Mouse (Mus musculus) CD4-positive, CD25-positive, alpha-beta regulatory T cell, adult 4 months (primary cell): ENCODE results near the gene Ndufb8. TPM values are rescaled to one million over a fixed set of nuclear protein-coding genes. Genes with fewer than 3 reads are reported as not detected.
A peak's percentile ranks its signal among the peaks of the same experiment; 100 is the strongest.

Experiments used
- ATAC-seq: one replicate; pipeline ENCODE4 v1.8.0; 2017
- polyA plus RNA-seq, 2 experiments: library from polyadenylated mRNA; unstranded; fragments of 100-300 nt; shearing (Covaris generic); gene quantifications; one replicate each; pipeline ENCODE4 v1.2.1; 2017

Gene Ndufb8
- polyA plus RNA-seq, result 100 to 1,000 TPM; 240 to 266 TPM

- peak; percentile 92 for ATAC-seq
These were observed at the start of gene Ndufb8 for GRCm38 (mm10) chr19:44554861-44555590. Ndufb8 (minus strand) TSS chr19:44555440.

DNA sequence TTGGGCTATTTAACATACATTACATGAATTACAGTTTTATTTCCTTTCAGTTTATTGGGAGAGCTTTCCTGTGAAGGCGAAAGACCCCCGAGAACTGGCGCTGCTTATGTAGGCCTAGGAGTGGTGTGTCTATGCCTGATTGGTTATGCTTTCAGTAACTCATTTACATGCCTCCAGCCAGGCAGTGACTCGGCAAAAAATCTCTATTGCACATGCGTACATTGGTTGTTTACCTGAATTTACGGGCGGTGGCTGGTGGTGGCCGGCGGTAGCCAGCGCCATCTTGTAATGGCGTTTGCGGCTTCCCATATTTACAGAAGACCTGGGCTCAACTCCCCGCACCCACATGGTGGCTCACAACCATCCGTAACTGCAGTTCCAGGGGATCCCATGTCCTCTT lies 38.9 kb upstream of the Ndufb8 start:
- no peak for ATAC-seq

GRCm38 (mm10) chr19:44591638-44592037 lies 36.4 kb upstream of the Ndufb8 start:
- no peak for ATAC-seq

DNA sequence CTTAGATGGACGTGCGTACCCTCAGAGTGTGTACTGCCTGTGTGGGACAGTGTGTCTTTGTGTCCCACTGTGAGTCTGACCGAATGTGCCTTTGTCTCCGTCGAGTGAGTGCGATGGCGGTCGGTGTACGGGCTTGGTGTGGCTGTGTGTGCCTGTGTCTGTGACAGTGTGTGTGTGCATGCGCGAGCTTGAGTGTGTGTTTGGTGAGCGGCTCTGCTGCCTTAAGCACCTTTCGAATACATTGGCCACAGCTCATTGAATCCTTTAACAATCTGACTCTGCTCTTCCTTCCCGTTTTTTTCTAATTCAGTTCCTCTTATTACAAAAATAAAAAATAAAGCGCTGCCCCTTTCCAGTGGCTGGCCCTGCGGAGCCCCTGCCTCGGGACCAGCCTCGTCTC lies 35.8 kb upstream of the Ndufb8 start:
- no peak for ATAC-seq

DNA sequence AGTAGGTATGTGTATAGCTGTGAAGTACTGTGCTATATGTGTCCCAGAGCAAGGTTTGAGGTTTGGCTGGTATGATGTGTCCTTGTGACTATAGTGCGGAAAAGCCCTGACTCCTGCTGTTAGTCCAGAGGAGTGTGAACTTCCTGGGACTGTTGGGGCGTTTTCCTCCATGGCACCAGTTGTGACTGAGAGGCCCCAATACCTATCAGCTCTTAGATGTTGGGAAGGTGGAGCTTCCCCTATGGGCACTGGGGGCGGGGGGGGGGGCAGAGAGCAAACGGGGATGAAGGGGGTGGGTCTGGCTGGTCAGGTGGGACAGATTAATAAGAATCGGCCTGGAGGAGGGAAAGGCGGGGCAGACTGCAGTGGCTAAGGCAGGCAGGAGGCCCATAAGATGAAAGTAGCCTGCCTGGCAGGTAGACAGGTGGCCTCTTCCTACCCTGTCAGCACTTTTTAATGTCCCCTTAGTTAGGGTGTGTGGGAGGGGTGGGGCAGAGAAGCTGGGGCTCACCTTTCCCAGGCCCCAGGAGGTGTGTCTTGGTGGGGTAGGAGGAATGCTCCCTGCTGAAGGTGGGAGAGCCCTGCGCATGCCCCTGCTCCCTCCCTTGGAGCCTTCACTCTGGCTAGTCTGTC lies 34.5 kb upstream of the Ndufb8 start:
- no peak for ATAC-seq

DNA sequence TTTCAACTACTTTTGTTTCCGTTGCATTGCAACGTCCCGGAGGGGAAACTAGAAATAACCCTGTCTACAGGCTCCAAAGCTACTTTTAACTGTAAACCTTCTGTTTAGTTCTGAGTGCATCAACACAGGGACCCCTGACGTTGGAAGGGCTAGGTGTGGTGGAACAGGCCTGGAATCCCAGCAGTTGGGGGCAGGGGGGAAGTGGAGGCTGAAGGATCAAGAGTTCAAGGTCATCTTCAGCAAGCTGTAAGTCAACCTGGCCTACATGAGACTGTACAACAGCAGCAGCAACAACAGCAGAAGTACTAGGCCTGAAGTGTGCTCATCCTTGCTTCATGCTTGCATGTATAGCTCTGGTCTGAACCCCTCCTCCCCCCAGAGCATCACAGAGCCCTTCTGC lies 32.8 kb upstream of the Ndufb8 start:
- ATAC-seq, result no peak

DNA sequence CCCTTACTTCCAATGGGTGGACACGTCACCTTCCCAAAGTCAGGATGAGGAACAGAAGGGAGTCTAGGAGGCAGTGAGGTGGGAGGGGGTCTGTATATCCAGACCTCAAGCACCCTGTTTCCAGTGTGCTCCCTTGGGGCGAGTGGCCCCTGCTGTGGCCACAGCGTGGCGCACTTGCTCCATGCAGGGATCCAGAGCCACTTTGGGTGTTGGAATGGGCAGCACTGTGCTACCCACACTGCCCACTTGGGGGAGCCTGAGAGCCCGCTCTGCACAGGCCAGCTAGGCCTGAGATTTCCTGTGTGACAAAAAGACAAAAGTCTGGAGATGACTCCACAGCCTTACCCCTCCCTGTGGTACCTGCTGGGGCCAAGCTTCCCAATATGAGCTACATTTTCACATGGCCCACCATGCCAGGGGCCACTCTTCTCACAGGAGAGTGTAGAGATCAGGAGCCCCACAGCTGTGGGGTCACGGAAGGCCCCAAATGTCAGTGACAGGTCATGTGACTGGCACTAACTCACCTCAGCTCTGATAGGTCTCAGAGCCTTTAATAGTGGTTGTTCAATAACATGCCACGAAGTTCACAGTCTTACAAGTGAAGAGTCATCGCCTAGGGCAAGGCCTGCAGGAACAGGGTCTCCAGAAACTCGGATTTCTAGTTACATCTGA lies 27.5 kb upstream of the Ndufb8 start:
- peak; percentile 87 for ATAC-seq

DNA sequence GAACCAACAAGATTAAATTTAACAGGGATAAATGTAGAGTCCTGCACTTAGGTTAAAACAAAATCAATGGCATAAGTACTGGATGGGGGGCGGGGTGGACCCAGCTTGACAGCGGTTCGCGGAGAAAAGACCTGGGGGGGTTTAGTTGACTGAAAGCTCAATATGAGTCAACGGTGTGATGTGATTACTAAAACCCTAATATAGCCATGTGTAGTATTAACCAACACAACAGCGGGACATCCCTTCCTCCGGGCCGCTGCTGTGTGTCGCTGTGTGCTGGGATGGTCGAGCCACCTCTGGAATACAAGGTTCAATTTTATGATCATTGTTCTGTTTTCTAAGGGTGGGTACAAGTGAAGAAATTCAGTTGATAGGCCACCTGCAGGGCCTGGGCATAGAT lies 26.9 kb upstream of the Ndufb8 start:
- no peak for ATAC-seq

DNA sequence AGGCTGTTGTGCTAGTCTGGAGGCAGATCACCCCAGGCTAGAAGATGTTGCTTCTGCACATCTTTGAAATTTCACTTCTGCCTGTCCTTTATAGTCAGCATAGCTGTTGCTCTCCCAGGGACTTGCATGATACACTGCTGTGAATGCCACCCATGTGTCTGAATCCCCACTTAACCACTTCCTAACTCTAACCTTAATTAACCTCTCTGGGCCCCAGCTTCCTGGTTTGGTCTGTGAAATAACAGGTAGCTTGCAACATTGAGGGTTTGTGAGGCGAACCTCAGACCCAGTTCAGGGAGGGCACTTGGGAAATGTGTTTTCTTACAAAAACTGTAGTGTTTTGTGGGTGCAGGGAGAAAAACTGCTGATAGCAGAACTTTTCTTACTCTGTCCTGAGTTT lies 22.8 kb upstream of the Ndufb8 start:
- peak; percentile 42 for ATAC-seq

DNA sequence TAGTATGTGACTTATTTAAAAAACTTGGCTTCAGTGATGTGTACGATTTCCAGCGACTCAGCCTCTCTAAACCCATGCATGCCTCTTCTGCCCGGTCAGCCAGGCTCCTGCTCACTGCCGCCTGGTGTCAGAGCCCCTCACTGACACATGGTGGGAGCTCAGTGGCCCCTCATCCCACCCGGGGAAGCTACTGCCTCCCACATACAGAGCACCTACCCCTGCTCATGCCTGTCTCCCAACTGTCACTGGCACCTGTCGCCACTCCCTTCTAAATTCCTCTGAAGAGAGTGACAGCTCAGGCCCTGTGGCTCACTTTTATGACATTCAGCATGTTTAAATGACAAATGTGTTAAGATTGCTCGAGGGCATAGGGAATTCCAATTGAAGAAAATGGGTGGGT lies 21.0 kb upstream of the Ndufb8 start:
- ATAC-seq, result no peak

DNA sequence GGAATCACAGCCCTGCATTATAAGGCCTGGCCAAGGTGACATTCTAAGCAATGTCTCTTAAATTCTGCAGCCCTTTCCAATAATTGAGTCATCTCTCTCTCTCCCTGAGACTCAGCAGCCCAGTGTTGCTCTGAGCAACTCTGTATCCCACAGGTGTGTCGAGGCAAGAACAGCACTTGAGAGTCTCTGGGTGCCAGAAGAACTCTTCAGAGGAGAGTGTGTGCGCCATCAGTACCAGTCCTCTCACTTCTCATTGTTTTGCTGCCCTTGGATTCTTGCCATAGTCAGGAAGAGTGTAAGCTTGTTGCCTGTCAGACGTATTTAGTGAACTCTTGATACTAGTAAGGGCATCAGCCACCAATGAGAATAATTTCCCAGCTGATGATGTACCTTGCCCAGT lies 12.5 kb upstream of the Ndufb8 start:
- ATAC-seq, result no peak

- no peak for ATAC-seq
These were observed 8.8 kb upstream of the Ndufb8 start for GRCm38 (mm10) chr19:44564006-44564405.

DNA sequence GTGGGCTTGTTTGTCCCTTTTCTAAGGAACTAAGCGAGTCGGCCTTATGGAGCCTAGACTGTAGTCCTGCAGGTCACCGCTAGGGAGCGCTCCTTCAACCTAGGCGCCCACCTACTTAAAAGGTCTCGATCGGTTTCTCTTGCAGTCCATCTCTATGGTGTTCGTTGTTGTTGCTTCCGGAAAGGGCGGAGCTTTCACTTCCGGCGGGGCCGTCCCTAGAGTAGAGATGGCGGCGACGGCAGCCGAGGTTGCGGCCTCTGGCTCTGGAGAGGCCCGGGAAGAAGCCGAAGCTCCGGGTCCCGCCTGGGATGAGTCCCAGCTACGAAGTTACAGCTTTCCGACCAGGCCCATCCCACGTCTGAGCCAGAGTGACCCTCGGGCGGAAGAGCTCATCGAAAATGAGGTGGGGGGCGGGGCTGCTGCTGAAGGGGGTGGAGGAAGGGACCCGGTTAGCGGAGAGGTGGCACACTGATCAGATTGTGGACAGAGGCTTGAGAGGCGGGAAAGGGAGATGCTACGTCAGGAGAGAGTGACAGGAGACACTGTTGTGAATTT lies 7.5 kb upstream of the Ndufb8 start, which contains the start of gene Hif1an:
Gene Hif1an (plus strand): TSS at position 199 of the 555 bp plus-strand sequence.
- ATAC-seq, result peak; percentile 100

DNA sequence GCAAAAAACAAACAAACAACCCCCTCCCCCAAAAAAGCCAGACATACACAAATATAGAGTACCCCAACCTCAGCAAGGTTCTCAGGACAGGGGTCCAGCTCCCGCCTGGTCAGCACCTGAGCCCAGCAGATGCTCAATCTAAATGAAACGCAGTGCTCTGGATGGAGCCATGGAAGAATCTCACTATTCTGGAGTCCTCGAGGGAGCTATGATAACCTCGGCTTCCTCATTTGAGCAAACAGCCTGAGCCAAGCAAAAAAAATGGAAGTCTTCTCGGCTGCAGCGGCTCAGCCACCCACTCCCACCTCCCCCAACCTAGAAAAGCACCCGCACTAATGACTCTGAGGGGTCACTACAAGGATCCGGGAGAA lies 765 bp downstream of the Ndufb8 start:
- ATAC-seq, result peak; percentile 10

DNA sequence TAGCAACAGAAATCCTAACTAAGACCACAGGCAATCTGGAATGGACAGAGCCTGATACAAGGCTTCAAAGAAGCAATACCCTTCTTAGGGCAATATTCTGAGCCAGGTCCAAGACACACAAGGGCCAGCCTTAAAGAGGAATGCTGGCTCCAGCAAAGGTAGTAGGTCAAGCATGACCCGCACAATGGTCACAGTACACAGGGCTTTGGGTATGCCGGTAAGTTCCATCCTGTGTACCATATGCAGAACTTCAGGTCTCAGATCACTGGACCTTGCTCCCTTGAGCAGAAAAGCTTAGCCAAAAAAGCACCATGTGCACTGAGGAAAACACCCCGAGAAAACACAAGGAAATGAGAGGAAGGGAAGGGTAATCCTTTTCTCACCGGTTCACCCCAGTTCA lies 2.0 kb downstream of the Ndufb8 start:
- no peak for ATAC-seq

GRCm38 (mm10) chr19:44552731-44553130 lies 2.5 kb downstream of the Ndufb8 start, which contains the start of gene Gm20538:
Gm20538 (minus strand) TSS chr19:44552831.
- no peak for ATAC-seq

- ATAC-seq, result no peak
These were observed 9.8 kb downstream of the Ndufb8 start, which contains the start of gene Sec31b for GRCm38 (mm10) chr19:44545321-44546041. Sec31b (minus strand) TSS chr19:44545864.

DNA sequence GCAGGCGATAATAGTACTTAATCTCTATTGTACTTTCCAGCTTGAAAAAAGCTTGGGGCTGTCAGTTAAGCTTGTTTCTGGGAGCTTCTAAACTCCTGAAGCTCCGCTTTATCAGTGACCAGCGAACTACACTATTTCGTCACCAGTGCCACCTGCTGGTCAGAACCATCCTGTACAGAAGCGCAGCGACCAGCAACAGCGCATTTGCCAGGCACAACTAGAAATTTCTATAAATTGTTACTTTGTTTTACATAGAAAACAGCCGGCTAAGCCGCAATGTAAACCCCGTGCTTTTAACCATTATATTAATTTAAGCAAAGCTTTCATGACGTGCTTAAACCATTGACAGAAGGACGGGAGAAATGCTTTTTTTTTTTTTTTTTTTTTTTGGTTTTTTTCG lies 10.5 kb downstream of the Ndufb8 start:
- ATAC-seq, result peak; percentile 73

DNA sequence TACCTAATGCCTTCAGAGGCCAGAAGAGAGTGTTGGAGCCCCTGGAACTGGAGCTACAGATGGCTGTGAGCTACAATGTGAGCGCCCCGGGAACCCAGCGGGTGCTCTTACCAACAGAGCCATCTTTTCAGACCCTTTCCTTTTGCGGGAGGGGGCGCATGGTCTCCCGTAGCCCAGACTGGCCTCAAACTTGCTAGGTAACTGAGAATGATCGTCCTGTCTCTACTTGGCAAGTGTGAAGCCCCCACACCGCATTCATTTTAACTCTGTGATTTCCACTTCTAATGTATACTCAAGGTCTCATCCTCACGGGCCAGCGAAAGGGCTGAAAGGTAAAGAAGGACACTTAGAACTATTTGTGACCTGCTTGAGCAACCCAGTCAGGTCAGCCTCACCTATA lies 10.9 kb downstream of the Ndufb8 start:
- no peak for ATAC-seq

DNA sequence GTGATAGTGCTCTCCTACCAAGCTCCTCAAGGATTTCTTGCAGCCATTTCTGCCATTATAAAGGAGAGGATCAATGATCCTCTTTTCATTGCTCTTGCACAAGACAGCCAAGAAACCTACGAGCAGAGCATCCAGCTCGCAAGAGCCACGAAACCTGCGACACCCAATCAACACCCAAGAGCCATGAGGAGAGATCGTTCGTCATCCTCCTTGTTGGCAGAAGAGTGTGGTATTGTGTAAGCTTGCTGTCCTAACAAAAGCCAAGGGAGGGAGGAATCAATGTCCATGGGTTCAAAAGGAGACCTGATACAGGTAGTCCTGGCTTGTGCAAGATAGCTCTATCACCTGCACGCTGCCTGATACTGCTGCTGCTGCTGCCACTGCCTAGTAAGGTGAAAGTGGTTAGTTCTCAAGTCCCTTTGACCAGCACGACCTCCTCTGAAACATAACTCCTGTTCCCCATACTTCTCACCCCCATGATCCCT lies 12.5 kb downstream of the Ndufb8 start:
- no peak for ATAC-seq

DNA sequence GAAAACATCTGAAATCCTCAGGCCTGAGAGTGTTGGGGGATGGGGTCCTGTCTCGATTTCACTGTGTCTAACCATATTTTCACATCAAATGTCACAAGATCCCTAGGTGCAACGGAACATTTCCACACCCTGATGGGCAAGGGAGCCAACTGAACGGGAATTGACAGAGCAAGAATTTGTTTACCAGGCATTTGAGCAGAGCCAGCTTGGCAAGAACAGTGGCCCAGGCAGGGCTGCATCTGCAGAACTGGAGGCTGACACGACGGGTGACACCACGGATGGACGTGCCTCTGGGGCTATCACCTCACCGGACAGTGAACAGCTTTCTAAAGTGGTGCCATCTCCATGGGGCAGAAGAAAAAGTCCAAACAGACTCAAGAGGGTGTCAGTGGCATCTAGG lies 17.8 kb downstream of the Ndufb8 start:
- no peak for ATAC-seq

DNA sequence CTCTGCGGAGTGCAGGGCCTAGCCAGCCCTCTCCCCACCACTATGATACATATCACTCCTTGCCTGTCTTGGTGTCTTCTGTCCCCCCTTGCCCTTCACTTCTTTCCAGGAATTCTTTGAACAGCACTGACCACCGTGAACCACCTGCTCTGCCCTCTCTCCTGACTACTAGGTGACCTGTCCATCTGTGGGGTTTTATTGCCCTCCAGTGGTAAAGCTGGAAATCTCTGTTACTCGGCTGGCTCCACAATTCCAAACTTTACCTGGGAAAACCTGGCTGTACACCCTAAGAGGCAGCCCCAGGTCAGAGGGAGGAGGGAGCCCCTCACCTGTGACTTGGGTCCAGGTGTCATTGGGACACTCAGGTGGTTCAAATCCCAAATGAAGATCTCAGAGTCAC lies 19.9 kb downstream of the Ndufb8 start:
- no peak for ATAC-seq

GRCm38 (mm10) chr19:44530018-44530417 lies 25.2 kb downstream of the Ndufb8 start:
- ATAC-seq, result no peak
